9 mouse cellular contexts compared by ENCODE assay signal in genomic region chr1:54826426-54826986, GRCm38 (mm10).
DNase-seq lines count a peak whose midpoint lies in the region; ATAC-seq lines count a peak whose summit lies in the region.
"Had no signal": no experiment of that assay in that cellular context is flagged by ENCODE, and none has a peak within 500 bp of the region (broad histone marks: within the 10 kb centered on the region; RNA-seq: fewer than 3 reads in every experiment).

No protein-coding gene starts in this region.

- H3K27ac ChIP-seq in midbrain, embryonic 14.5 days (replicated peaks; ENCODE audit: low read depth, low read length) = no peak overlapping the region
- no peak overlapping the region for H3K27ac ChIP-seq in midbrain, embryonic 11.5 days (ENCODE audit: low read depth, low read length)
- no peak overlapping the region for H3K27ac ChIP-seq in intestine, embryonic 15.5 days
- peak overlapping the region; percentile 21; the same call in 1 of the 2 replicates for H3K27ac ChIP-seq in lung, embryonic 16.5 days (ENCODE audit: low read length)

- H3K9ac ChIP-seq in midbrain, embryonic 14.5 days (replicated peaks; ENCODE audit: low read length) = no peak overlapping the region
- H3K9ac ChIP-seq in midbrain, embryonic 11.5 days (ENCODE audit: low read length) = no peak overlapping the region
- H3K9ac ChIP-seq in intestine, embryonic 15.5 days = no peak overlapping the region
- no peak overlapping the region for H3K9ac ChIP-seq in lung, embryonic 16.5 days (ENCODE audit: low read length)

- H3K4me3 ChIP-seq in midbrain, embryonic 14.5 days (replicated peaks; ENCODE audit: low read depth, low read length) = no peak overlapping the region
- no peak overlapping the region for H3K4me3 ChIP-seq in midbrain, embryonic 11.5 days (ENCODE audit: low read depth, low read length)
- no peak overlapping the region for H3K4me3 ChIP-seq in intestine, embryonic 15.5 days (replicated peaks)
- no peak overlapping the region for H3K4me3 ChIP-seq in lung, embryonic 16.5 days (ENCODE audit: low read length)

- no peaks in the 10 kb centered on the region for H3K4me1 ChIP-seq in midbrain, embryonic 14.5 days (ENCODE audit: control insufficient read depth, insufficient read depth, low read length)
- H3K4me1 ChIP-seq in midbrain, embryonic 11.5 days (ENCODE audit: control insufficient read depth, insufficient read depth, low read length) = no peaks in the 10 kb centered on the region
- 0 out of 2 replicates have a peak, but pooled peaks cover 8% of the 10 kb centered on the region for H3K4me1 ChIP-seq in intestine, embryonic 15.5 days (replicated peaks)
- peaks cover 32% of the 10 kb centered on the region for H3K4me1 ChIP-seq in lung, embryonic 16.5 days (replicated peaks; ENCODE audit: control insufficient read depth, insufficient read depth, low read length)

- no peaks in the 10 kb centered on the region for H3K9me3 ChIP-seq in midbrain, embryonic 14.5 days (ENCODE audit: control insufficient read depth, low read length)
- H3K9me3 ChIP-seq in midbrain, embryonic 11.5 days (ENCODE audit: control insufficient read depth, low read length) = no peaks in the 10 kb centered on the region
- no peaks in the 10 kb centered on the region for H3K9me3 ChIP-seq in intestine, embryonic 15.5 days
- H3K9me3 ChIP-seq in lung, embryonic 16.5 days (ENCODE audit: control insufficient read depth, low read length) = no peaks in the 10 kb centered on the region
- H3K9me3 ChIP-seq: G1E had no signal

- no peaks in the 10 kb centered on the region for H3K27me3 ChIP-seq in midbrain, embryonic 14.5 days (ENCODE audit: control insufficient read depth, insufficient read depth, low read length)
- no peaks in the 10 kb centered on the region for H3K27me3 ChIP-seq in midbrain, embryonic 11.5 days (ENCODE audit: control insufficient read depth, insufficient read depth, low read length)
- H3K27me3 ChIP-seq in intestine, embryonic 15.5 days (replicated peaks) = no peaks in the 10 kb centered on the region
- H3K27me3 ChIP-seq in lung, embryonic 16.5 days (ENCODE audit: control insufficient read depth, insufficient read depth, low read depth, low read length) = no peaks in the 10 kb centered on the region

- no peaks in the 10 kb centered on the region for H3K36me3 ChIP-seq in midbrain, embryonic 14.5 days (ENCODE audit: control insufficient read depth, insufficient read depth, low read length)
- H3K36me3 ChIP-seq in midbrain, embryonic 11.5 days (ENCODE audit: control insufficient read depth, insufficient read depth, low read length) = no peaks in the 10 kb centered on the region
- no peaks in the 10 kb centered on the region for H3K36me3 ChIP-seq in intestine, embryonic 15.5 days
- H3K36me3 ChIP-seq in lung, embryonic 16.5 days (ENCODE audit: control insufficient read depth, insufficient read depth, low read length) = no peaks in the 10 kb centered on the region; the same call in 1 of the 2 replicates
- H3K36me3 ChIP-seq: G1E had no signal

- H3K4me2 ChIP-seq in midbrain, embryonic 14.5 days (ENCODE audit: low read length) = no peak overlapping the region
- no peak overlapping the region for H3K4me2 ChIP-seq in midbrain, embryonic 11.5 days
- no peak overlapping the region for H3K4me2 ChIP-seq in intestine, embryonic 15.5 days (replicated peaks)
- H3K4me2 ChIP-seq in lung, embryonic 16.5 days (ENCODE audit: low read depth, low read length) = no peak overlapping the region

- ATAC-seq in midbrain, embryonic 14.5 days (ENCODE audit: low FRiP score, low TSS enrichment) = no peak
- ATAC-seq in midbrain, embryonic 11.5 days (ENCODE audit: low FRiP score) = no peak
- ATAC-seq in intestine, embryonic 15.5 days = peak; percentile 63
- ATAC-seq in lung, embryonic 16.5 days (ENCODE audit: low read depth) = peak; percentile 75

- peak; percentile 28 for DNase-seq in midbrain, embryonic 14.5 days
- DNase-seq in midbrain, embryonic 11.5 days (ENCODE audit: low spot score, missing footprints) = no peak
- peak; percentile 77 for DNase-seq in fibroblast of lung, adult 2 months (ENCODE audit: low read depth)
- no peak for DNase-seq in embryo, embryonic 9.5 days (ENCODE audit: extremely low spot score)
- no peak for DNase-seq in layer of hippocampus, postnatal 36 days
- no peak for DNase-seq in layer of hippocampus, adult 9-10 months (ENCODE audit: low spot score)

- 80% methylated on average over 4 of the region's 4 CpGs for WGBS in midbrain, embryonic 14.5 days
- 80% methylated on average over 4 of the region's 4 CpGs for WGBS in midbrain, embryonic 11.5 days
- 32% methylated on average over 4 of the region's 4 CpGs for WGBS in intestine, embryonic 15.5 days
- WGBS in lung, embryonic 16.5 days = 6% methylated on average over 4 of the region's 4 CpGs

Comparison
In these comparisons a context has a peak if more than half of its experiments do, and no peak if none do; other contexts are left out.
1. DNase-seq: peak in midbrain, embryonic 14.5 days (single experiment) and fibroblast of lung, adult 2 months (single experiment); none in midbrain, embryonic 11.5 days (single experiment), embryo, embryonic 9.5 days (single experiment), layer of hippocampus, postnatal 36 days (0 of 2) and layer of hippocampus, adult 9-10 months (single experiment).
2. ATAC-seq: peak in intestine, embryonic 15.5 days (single experiment) and lung, embryonic 16.5 days (single experiment); none in midbrain, embryonic 14.5 days (single experiment) and midbrain, embryonic 11.5 days (single experiment).